Mouse (Mus musculus): ENCODE results near the gene Gcnt7. TPM values are rescaled to one million over a fixed set of nuclear protein-coding genes. Genes with fewer than 3 reads are reported as not detected.

Gcnt7 gene
- not detected for total RNA-seq (2021)
- long read RNA-seq, partial matches to known transcripts, result 0 of 13 reads
- long read RNA-seq, other reads (novel, unspliced or antisense), result 13 of 13 reads

DNA sequence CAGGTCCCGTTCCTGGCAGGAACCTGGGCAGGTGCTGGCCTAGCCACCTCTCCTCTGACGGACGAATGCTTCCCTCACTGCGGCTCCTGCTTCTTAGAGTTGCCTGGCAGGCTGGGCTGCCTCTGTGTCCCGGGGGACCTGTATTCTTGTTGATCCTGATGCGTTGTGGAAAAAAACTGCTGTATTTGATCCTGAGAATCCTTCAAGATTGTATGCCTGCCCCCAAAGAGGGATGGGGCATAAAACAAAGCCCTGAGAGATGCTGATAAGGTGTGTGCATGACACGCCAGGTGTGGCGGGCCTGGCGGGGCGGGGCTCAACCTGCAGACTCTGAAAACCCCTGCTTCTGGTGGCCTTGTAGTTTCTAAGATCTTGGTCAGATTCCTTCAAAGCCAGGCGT is at the start of gene Gcnt7:
Gene Gcnt7 (minus strand): TSS at position 101 of the 400 bp plus-strand sequence.
- no peak for DNase-seq (ENCODE audit: low spot score in 2 of 2)

DNA sequence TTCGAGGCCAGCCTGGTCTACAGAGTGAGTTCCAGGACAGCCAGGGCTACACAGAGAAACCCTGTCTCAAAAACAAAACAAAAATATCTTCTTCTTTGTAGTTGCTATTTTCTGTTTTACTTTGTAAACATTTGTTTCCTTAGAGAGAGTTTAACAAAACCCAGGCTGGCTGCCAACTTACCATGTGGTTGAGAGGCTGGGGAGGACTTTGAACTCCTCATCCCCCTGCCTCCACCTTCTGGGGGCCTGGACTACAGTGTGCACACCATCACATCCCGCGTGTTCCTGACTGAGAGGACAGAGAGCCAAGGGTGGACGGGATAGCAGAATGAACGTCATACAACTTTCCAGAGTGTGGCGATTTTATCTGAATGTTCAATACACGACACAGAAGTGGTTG is 47.7 kb upstream of the Gcnt7 start:
- DNase-seq (ENCODE audit: low spot score in 2 of 2), result no peak

DNA sequence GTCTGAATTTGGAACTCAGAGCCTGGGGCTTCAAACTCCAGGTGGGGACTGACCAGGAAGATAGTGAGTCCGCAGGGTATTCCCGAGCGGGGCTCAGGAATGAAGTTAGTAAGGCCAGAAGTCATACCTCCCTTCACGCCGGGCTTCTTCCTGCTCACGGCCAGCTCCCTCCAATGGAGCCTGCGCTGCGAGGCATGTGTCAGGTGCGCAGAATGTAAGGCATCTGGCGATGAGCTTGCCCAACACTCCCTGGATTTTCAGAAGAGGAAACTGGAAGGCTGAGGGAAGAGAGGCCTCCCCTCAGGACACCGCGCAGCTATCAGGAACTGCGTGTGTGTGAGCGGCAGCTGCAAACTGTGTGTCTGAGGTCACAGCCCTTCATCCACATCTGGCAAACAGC is 43.8 kb upstream of the Gcnt7 start:
- DNase-seq (ENCODE audit: low spot score in 2 of 2), result no peak

DNA sequence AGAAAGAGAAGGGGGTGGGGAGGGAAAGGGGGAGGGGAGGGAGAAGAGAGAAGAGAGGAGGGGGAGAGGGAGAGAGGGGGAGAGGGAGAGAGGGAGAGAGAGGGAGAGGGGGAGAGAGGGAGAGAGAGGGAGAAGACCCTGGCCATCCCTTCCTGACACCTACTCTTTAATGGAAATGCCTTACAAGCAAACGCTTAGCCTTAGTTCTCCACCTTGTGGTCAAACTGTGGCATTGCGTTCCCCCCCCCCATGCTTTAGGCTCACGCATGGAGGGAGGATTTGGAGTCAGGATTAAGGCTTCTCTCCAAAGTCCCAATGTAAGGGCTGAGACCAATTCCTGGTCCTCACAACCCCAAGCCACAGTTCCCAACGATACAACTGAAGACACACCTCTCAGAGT is 42.9 kb upstream of the Gcnt7 start:
- DNase-seq (ENCODE audit: low spot score in 2 of 2), result peak in 1 of 2 experiments; percentile 27

DNA sequence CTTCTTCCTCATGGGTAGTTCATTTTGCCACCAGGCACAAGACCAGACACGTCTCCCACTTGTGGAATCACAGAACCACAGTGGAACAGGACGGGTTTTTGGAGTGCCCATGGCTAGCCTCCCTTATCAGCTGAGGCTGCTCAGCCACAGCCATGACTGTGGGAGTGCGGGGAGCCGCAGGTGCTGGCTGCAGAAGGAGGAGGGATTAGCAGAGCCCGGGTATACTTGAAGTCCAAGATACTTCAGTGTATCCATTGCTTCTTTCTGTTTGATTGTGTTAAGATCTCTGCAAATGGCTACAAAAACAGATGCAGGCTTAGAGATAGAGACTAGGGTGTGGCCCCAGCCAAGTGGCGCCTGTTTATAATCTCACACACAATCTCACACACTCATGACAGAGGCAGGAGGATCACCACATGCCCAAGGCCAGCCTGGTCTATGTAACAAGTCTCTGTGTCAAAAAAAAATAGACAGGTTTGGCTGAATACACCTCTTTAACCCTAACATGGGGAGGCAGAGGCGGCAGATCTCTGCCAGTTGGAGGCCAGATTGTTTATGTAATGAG is 42.4 kb upstream of the Gcnt7 start:
- no peak for DNase-seq (ENCODE audit: low spot score in 2 of 2)

DNA sequence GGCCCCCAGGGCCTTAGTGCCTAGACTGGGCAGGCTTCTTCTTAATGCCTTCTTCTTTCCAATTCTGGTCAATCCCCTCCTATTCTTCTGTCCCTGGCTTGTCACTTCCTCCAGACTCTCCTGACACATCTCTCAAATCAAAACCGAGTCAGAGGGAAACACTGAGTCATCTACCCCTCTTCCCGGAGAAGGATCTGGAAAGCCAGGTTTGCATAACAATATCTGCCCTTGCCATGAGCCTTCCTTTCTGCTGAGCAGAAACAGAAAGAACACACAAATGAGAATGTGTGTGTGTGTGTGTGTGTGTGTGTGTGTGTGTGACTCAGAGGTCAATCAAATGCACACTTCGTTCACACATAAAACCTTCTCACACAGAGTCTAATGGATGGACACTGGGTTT is 40.4 kb upstream of the Gcnt7 start:
- DNase-seq (ENCODE audit: low spot score in 2 of 2), result no peak

DNA sequence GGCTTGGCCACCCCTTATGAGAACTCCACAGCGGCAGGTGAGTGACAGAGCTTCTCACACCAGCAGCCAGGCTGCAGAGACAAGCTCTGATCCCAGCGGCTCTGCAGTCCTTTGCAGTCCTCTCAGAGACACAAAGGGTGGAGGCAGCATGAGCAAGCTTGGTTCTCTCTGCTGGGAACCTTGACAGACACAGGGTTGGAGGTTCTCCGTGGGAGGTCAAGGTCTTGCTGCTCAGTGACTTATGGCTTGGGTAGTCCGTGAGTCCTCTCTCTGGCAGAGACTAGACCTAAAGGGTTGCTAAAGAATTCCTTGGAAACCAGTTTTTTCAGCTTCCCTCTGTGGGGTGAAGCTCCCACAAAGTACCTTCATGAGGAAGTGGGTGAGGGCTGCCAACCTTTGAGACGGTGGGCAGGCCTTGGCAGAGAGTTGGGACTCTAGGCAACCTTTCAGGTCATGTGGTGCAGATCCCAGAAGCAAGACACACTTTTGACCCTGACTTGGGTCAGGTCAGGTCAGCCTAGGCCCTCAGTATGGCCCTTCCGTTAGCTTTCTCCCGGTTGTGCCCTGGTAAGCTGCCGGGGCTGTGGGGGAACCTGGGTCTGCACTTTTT is 38.4 kb upstream of the Gcnt7 start:
- DNase-seq (ENCODE audit: low spot score in 2 of 2), result no peak

DNA sequence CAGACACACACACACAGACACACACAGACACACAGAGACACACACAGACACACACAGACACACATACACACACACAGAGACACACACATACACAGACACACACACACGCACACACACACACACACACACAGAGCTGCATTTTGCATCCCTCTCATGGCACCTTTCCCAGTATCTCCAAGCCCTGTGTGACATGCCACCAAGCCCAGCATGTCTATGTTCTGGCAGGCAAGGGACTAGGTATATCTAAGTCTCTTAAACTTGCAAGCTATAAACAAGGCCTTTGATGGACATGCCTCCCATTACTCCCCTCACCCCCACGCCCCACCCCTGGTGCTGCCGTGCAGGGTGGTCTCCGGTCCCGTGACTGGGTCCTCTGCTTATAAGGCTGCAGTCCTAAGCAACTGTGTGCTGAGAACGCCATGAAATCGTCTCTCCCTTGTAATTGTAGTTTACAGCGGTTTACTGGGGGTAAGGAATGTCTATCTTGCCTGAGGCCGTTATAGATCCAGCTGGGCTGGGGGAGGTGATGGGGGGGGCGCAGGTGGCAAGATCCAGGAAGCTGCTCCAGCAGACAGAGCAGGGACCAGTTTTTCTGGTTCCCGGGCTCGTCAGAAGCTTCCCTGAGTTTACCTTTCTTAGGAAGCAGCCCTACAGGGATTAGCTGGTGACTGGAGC is 26.4 kb upstream of the Gcnt7 start:
- no peak for DNase-seq (ENCODE audit: low spot score in 2 of 2)

DNA sequence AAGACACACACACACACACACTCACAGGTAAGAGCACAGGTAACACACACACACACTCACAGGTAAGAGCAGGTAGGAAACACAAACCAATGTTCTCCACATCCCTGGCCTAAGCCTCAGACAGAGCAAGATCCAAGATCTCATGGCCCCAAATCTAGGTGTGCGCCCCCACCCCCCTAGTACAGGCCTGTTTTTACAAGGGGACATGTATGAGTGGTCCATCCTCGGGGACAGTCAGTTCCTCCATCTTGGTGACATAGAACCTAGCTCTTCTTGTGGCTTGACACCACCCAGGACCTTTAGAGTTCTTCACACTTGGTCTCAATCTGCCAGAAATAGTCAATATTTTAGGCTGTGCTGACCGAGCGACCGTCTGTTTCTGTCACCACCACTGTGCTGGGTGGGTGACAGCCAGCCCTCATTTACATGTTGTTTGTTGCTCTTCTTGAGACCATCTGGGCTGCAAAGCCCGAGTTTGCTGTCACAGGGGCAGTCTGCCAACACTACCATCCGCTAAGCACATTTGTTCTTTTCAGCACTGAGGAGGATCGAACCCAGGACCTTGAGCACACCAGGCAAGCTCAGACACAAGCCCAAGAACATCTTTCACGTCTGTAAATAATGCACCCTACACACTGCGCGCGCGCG is 25.5 kb upstream of the Gcnt7 start:
- DNase-seq (ENCODE audit: low spot score in 2 of 2), result peak; percentile 54 to 58

DNA sequence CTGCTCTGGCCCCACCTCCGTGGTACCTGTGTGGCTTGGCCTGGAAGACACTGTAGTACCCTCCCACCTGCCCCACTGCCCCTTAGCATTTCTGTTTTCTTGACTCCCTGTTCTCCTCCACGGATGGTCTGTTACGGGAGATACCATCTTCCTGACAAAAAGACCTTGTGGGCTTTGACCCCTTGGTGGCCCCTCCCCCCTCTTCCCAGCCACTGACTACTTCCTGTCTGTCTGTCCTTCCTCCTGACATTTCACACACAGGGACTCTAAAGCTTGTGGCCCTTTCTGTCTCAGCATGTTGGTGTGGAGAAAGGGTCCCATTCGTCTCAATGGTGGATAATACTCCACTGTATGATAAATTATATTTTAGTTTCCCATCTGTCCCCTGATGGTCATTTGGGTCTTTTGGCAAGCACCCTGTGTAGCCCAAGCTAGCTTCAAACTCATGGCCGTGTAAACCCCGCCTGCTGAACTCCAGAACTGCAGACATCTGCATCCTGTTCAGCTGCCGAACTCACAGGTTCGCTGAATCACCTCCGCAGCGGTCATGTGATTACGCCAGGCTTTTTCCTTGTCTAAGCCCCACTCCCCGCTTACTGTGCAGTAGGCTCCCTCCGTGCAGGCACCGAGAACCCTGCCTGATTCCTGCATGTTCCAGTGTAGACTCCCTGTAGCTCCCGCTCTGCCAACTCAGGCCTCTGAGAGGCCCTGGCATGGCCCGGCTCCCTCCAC is 23.4 kb upstream of the Gcnt7 start:
- no peak for DNase-seq (ENCODE audit: low spot score in 2 of 2)

DNA sequence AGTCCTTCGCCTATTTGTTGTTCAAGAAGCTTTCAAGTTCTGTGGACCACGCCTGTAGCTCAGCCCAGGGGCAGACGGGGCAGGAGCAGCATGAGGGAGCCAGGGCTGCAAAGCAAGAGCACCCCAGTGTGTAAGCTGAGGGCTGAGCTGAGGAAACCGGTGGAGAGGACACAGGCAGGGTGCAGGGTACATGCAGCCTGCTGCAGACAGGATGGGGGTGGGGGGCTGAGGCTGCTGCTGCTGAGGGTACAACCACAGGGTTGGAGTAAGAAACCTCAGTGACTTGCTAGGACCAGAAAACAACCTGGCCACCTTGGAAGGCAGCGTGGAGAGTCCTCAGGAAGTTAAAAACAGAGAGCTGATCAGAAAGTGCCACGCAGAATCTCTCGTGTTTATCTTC is 21.9 kb upstream of the Gcnt7 start:
- no peak for DNase-seq (ENCODE audit: low spot score in 2 of 2)

DNA sequence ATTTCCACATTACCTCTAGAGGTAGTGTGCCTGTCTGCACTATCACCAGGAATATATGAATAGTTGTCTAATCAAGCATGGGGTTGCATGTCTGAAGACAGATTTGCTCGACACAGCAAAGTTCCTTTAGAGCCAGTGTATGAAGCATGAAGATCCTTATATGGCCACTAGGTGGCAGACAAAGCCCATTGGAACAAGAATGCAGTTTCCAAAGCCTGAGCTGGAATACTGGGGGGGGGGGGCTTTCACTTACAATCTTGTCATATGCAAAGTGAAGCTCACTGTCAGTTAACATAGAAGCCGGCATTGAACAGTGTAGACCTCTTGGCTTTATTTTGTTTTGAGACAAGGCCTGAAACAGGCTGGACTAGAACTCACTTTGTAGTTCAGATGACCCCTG is 19.5 kb upstream of the Gcnt7 start:
- peak; percentile 60 to 70 for DNase-seq (ENCODE audit: low spot score in 2 of 2)

DNA sequence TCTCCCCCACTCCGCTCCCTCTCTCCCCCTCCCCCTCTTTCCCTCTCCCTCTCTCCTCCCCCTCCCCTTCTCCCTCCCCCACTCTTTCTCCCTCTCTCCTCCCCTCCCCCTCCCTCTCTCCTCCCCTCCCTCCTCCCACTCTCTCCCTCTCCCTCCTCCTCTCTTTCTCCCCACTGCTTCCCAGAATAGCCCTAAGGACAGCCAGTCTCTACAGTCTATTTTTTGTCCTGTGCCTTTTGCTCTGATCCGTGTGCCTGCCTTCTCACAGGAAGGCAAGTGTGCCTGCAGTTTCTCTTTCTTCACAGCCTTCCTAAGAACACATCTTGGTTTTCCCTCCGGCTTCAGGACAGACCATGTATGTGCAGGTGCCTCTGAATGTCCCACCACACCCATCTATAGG is 19.0 kb upstream of the Gcnt7 start:
- DNase-seq (ENCODE audit: low spot score in 2 of 2), result no peak

DNA sequence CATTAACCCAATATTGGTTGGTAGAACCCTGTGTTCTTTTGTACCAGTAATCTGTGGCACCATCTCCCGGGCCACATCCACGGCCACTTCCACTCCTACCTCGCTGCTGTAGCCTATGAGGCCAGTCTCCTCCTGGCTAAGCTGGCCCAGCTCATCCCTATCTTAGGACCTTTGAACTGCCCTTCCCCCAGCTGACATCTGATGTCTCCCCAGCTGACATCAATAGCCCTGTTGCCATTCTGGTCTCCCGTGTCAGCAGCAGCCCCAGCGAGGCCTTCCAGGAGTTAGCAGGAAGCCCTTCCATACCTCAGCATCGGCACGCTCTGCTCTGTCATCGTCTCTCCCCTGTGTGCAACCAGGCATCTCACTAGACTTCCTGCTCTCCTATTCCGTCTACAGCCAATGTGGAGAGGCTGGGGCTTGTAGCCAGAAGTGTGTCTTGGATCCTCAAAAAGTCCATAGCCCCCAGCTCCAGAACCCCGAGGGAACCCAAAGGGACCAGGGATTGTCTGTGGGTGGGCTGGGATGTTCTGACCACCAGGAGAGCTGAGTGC is 18.4 kb upstream of the Gcnt7 start:
- no peak for DNase-seq (ENCODE audit: low spot score in 2 of 2)

DNA sequence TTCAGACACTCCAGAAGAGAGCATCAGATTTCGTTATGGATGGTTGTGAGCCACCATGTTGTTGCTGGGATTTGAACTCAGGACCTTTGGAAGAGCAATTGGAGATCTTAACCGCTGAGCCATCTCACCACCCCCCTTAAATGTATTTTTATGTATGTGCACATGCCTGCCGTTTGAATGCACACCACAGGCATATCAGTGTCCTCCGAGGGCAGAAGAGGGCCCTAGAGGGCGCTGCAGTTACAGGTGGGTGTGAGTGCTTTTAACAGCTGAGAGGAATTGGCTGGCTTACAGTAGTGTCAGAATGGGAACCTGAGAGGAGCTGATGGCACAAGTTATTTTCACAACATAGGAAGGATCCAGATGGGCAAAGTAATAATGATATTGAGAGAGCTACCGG is 16.6 kb upstream of the Gcnt7 start:
- DNase-seq (ENCODE audit: low spot score in 2 of 2), result peak in 1 of 2 experiments; percentile 51

DNA sequence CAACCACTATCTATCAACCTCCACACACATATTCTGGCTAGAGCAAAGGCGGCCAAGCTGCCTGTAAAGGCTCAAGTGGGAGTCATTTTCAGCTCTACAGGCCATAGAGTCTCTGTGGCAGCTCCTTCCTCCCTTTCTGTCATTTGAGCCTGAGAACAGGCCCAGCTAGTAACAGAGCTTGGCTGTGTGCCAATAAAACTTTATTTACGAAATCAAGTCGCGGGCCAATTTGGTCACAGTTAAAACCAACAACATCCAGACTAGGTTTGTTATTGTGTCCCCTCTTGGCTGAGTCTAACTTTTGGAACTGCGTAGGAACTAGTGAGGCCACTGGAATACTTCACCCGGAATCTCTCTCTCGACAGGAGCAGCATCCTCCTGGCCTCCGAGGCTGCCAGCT is 15.2 kb upstream of the Gcnt7 start:
- DNase-seq (ENCODE audit: low spot score in 2 of 2), result no peak

DNA sequence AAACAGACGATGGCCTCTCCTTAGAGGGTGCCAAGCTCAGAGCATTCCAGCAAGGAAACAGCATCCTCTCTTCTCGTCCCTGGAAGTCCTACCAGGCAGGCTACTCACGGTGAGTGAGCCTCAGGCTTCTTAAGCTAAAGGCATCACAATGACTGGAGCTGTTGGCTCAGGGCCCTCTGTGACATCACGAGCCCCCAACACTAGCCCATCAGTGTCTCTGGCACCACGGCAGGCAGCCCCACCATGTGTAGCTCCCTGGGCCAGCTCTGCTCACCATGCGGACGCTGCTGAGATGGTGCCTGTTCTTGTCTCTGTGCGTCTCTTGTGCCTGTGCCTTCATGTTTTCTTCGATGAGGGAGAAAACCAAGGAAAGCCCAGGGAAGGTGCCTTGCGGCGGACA is 13.9 kb upstream of the Gcnt7 start, which contains the start of gene Fam209:
Gene Fam209 (plus strand): TSS at position 203 of the 400 bp plus-strand sequence.
- DNase-seq (ENCODE audit: low spot score in 2 of 2), result no peak

DNA sequence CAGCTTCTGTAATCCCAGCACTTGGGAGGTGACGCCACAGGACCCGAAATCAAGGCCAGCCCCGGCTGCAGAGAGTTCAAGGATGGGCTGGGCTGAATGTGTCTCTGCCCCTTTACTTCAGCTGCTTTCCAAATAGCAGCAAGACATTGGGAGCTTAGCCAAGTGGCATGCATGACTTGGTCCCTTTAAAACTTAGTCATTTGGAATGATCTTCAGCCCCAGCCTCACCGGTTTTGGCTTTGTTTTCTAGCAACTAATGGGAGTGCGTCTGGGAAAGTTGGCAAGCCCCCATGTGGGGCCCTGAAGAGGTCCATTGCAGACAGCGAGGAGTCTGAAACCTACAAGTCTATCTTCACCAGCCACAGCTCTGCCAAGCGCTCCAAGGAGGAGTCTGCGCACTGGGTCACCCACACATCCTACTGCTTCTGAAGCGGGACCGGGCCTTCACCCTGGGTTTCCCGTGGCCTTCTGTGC is 10.0 kb upstream of the Gcnt7 start:
- peak in 1 of 2 experiments; percentile 42 for DNase-seq (ENCODE audit: low spot score in 2 of 2)

DNA sequence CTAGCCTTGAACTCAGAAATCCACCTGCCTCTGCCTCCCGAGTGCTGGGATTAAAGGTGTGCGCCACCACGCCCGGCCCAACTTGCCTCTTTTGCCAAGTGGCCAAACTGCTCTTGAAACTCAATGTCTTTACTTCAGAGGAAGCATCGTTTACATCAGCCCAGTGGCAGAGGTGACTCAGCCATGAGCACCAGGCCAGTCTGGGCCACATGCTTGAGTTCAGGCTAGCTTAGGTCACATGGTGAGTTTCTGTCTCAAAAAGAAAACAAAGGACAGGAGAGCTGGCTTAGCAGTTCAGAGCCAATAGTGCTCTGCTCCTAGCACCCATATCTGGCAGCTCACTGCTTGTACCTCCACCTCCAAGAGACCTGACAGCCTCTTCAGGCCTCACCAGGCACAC is 8.8 kb upstream of the Gcnt7 start:
- DNase-seq (ENCODE audit: low spot score in 2 of 2), result no peak

DNA sequence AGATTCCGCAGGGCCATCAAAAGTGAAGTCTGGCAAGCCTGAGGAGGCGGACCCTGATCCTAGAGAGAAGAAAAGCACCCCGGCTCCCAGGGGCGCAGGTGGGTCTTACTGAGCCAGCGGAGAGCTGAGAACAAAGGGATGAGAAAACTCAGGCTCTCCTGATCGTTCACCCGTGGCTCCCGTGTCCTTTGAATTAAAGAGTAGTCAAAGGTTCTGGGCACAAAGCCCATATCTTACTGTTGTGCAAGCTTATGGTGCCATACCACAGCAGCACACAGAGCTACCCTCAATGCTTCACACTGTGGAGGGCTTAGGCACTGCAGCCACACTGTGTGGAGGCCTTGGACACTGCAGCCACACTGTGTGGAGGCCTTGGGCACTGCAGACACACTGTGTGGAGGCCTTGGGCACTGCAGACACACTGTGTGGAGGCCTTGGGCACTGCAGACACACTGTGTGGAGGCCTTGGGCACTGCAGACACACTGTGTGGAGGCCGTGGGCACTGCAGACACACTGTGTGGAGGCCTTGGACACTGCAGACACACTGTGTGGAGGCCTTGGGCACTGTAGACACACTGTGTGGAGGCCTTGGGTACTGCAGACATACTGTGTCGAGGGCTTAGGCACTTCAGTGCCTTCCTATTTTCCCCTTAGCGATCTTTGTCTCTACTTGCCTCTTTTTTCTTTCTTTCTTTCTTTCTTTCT is 8.2 kb upstream of the Gcnt7 start:
- DNase-seq (ENCODE audit: low spot score in 2 of 2), result no peak
